Mouse (Mus musculus) spleen, adult 2 months (tissue): ENCODE data around the gene Prss12. TPM values are rescaled to one million over a fixed set of nuclear protein-coding genes. Genes with fewer than 3 reads are reported as not detected.

Experiments used
- DNase-seq, 2 experiments: peaks; one replicate each; pipeline versions ENCODE4 v3.0.0 to v3.0.0-alpha.2; 2012 to 2021; ENCODE audit warnings: low spot score in 2 of 2, low read depth in 1 of 2
- H3K27ac ChIP-seq: fragments of 200-500 bp; 2 replicates; pipeline ENCODE4 v1.5.1; 2012; ENCODE audit warnings: low read length, inconsistent platforms; ENCODE audit not compliant: insufficient read depth
- H3K27me3 ChIP-seq: fragments of 200-500 bp; 2 replicates; pipeline ENCODE4 v1.6.1; 2012; ENCODE audit warnings: mild to moderate bottlenecking, moderate library complexity, low read length, inconsistent platforms; ENCODE audit not compliant: control insufficient read depth, insufficient read depth
- H3K36me3 ChIP-seq: fragments of 200-500 bp; 2 replicates; pipeline ENCODE4 v1.6.1; 2012; ENCODE audit warnings: mild to moderate bottlenecking, low read length, inconsistent platforms; ENCODE audit not compliant: control insufficient read depth, insufficient read depth
- H3K4me1 ChIP-seq: fragments of 200-500 bp; 2 replicates; pipeline ENCODE4 v1.6.1; 2011; ENCODE audit warnings: inconsistent platforms; ENCODE audit not compliant: control insufficient read depth, insufficient read depth, insufficient read length
- H3K4me3 ChIP-seq: fragments of 200-500 bp; 2 replicates; pipeline ENCODE4 v1.5.1; 2011; ENCODE audit warnings: mild to moderate bottlenecking, inconsistent platforms; ENCODE audit not compliant: insufficient read depth, insufficient read length; ENCODE audit errors: extremely low read depth
- CTCF ChIP-seq: fragments of 200-500 bp; IDR thresholded peaks from 2 replicates; pipeline ENCODE4 v1.5.1; 2011; ENCODE audit warnings: mild to moderate bottlenecking, inconsistent platforms; ENCODE audit not compliant: insufficient read depth, insufficient read length, insufficient replicate concordance; ENCODE audit errors: extremely low read depth
- POLR2A ChIP-seq: fragments of 200-500 bp; IDR thresholded peaks from 2 replicates; pipeline ENCODE4 v1.6.1; 2011; ENCODE audit warnings: low read depth, low read length, inconsistent platforms
- WGBS: fragments of 180-500 bp; shearing (Covaris S2); methylation state at CpG from one replicate; pipeline ENCODE4 v1.1.7; 2018; 5-methylcytosine and 5-hydroxymethylcytosine counted together
- polyA plus RNA-seq: library from polyadenylated mRNA; depleted of rRNA; stranded (reverse); fragments of >200 nt; gene quantifications from 2 replicates; pipeline ENCODE4 v1.2.3, GENCODE M21; 2012; rRNA removed

The Prss12 gene
- polyA plus RNA-seq, 1 experiment = 1.9 TPM

DNA sequence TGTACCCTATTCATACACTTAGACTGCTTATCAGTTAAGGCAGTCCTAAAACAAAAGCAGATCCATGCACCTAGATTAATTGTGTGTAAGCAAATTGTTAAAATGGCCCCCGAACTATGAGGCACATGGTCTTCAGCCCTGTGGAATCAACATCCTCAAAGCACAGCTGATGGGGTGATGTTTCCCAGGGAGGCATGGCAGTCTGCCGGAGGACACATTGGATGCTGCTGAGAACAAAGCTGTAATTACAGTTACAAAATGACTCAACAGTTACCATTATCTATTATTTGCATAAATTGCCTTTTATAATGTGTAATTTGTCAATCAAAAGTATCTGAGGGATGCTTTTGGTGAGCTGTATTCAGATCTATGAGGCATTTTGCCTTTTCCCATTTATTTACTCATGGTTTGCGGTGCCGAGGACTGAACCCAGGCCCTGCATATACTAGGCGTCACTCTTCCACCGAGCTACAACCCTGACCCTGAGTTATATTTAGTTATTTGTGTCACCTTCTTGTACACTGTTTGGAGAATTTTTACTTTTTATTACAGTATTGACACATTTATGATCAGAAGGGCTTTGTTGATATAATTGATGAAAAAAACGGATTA is 108.6 kb downstream of the Prss12 start:
- Histone ChIP-seq H3K27ac (no peak overlapping the region), H3K36me3 (no peaks in the 10 kb centered on the region), H3K27me3 (no peaks in the 10 kb centered on the region), H3K4me1 (no peaks in the 10 kb centered on the region), H3K4me3 (no peak overlapping the region)
- 93% methylated on average over 7 of the region's 7 CpGs for WGBS
- no peak for TF ChIP-seq CTCF
- no peak for TF ChIP-seq POLR2A
- DNase-seq = no peak

Other genes starting within 250 kb of the Prss12 start
- gene Synpo2, start 210.8 kb upstream of the Prss12 start, polyA plus RNA-seq = 6.8 and 7.8 TPM in 2 replicates
- 17.2 and 26.4 TPM in 2 replicates for gene Sec24d, start 179.5 kb upstream of the Prss12 start, polyA plus RNA-seq
- gene Mettl14, start 60.8 kb upstream of the Prss12 start, polyA plus RNA-seq = 3.4 and 3.8 TPM in 2 replicates
- gene Ndst3, start 243.9 kb downstream of the Prss12 start, polyA plus RNA-seq = not detected in 2 replicates